Mouse (Mus musculus) cerebellum, adult 2 months (tissue): Measurements from ENCODE around the gene Hao2.

Experiments
- CTCF ChIP-seq: fragments of 200-500 bp; IDR thresholded peaks from 2 replicates; pipeline ENCODE4 v1.5.1; 2011; ENCODE audit warnings: low read depth, mild to moderate bottlenecking, control low read depth, low read length, moderate library complexity, borderline replicate concordance; ENCODE audit not compliant: insufficient read depth
- POLR2A ChIP-seq: fragments of 200-500 bp; IDR thresholded peaks from 2 replicates; pipeline ENCODE4 v1.6.1; 2011; ENCODE audit warnings: low read length, control low read depth, borderline replicate concordance; ENCODE audit not compliant: insufficient read depth

DNA sequence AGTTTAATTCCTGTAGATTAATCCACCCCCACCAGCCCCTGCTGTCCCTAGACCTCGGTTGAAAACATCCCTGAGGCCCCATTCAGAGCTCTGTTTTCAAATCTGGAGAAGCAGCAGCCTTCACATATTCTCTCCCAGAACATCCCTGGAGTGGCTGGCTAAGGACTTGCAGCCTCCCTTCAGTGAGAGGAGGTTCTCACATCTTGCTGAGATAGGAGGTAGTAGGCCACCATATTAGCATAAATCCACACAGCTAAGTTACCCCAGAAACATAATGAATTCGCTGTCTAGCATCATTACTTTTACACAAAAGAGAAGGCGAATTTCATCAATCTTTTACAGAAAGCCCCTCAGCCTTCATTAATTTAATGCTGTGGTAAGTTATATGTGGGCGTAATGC lies 47.2 kb upstream of the Hao2 start:
- no peak for TF ChIP-seq CTCF
- TF ChIP-seq POLR2A, result no peak
